Mouse (Mus musculus): ENCODE results near the gene Cideb. TPM values are rescaled to one million over a fixed set of nuclear protein-coding genes. Genes with fewer than 3 reads are reported as not detected.

Cideb gene
- polyA plus RNA-seq, 1 experiment, result 0.05 TPM

- no peaks in the 10 kb centered on the region for H3K79me3 ChIP-seq (ENCODE audit: low read depth)
- no peak overlapping the region for H3K4me3 ChIP-seq (ENCODE audit: insufficient read depth, poor library complexity, severe bottlenecking)
- H3K79me2 ChIP-seq (ENCODE audit: control insufficient read depth, insufficient read depth), result no peaks in the 10 kb centered on the region
- no peak overlapping the region for H3ac ChIP-seq (ENCODE audit: control insufficient read depth, insufficient read length, low read depth)
- H3K27me3 ChIP-seq (ENCODE audit: control insufficient read depth, insufficient read depth, insufficient read length), result no peaks in the 10 kb centered on the region
- no peaks in the 10 kb centered on the region for H3K36me3 ChIP-seq (ENCODE audit: control insufficient read depth, insufficient read depth)
- TF ChIP-seq CTCF (IDR thresholded peaks at IDR 0.05; ENCODE audit: control insufficient read depth, insufficient read depth, insufficient read length) (no peak), MYOD1 (IDR thresholded peaks at IDR 0.05; ENCODE audit: control insufficient read depth, insufficient read length, low read depth) (no peak), MAX (IDR thresholded peaks at IDR 0.05) (no peak), FOSL1 (IDR thresholded peaks at IDR 0.05; ENCODE audit: insufficient read depth, low read length, poor library complexity, severe bottlenecking) (no peak), CEBPB (IDR thresholded peaks at IDR 0.05; ENCODE audit: low read depth) (no peak), USF1 (IDR thresholded peaks at IDR 0.05; ENCODE audit: low read depth) (no peak), MYOG (IDR thresholded peaks at IDR 0.05; ENCODE audit: control insufficient read depth, extremely low read depth, insufficient read length) (no peak)
Measured at GRCm38 (mm10) chr14:55787731-55788130, 29.5 kb upstream of the Cideb start.

GRCm38 (mm10) chr14:55785195-55785594 is 26.9 kb upstream of the Cideb start:
- Histone ChIP-seq H3K4me3 (ENCODE audit: insufficient read depth, poor library complexity, severe bottlenecking) (no peak overlapping the region), H3K79me2 (ENCODE audit: control insufficient read depth, insufficient read depth) (no peaks in the 10 kb centered on the region), H3K27me3 (ENCODE audit: control insufficient read depth, insufficient read depth, insufficient read length) (no peaks in the 10 kb centered on the region), H3K79me3 (ENCODE audit: low read depth) (no peaks in the 10 kb centered on the region), H3K36me3 (ENCODE audit: control insufficient read depth, insufficient read depth) (no peaks in the 10 kb centered on the region), H3ac (ENCODE audit: control insufficient read depth, insufficient read length, low read depth) (no peak overlapping the region)
- TF ChIP-seq MYOD1 (IDR thresholded peaks at IDR 0.05; ENCODE audit: control insufficient read depth, insufficient read length, low read depth), result no peak
- TF ChIP-seq FOSL1 (IDR thresholded peaks at IDR 0.05; ENCODE audit: insufficient read depth, low read length, poor library complexity, severe bottlenecking), result no peak
- no peak for TF ChIP-seq CEBPB (IDR thresholded peaks at IDR 0.05; ENCODE audit: low read depth)
- TF ChIP-seq MAX (IDR thresholded peaks at IDR 0.05), result no peak
- no peak for TF ChIP-seq MYOG (IDR thresholded peaks at IDR 0.05; ENCODE audit: control insufficient read depth, extremely low read depth, insufficient read length)
- TF ChIP-seq USF1 (IDR thresholded peaks at IDR 0.05; ENCODE audit: low read depth), result no peak

GRCm38 (mm10) chr14:55783958-55784235 is 25.6 kb upstream of the Cideb start, which contains the start of gene Adcy4:
TSS of gene Adcy4 (minus strand) at chr14:55784095.
- no peak within 1 kb of the TSS for H3K4me3 ChIP-seq (ENCODE audit: insufficient read depth, poor library complexity, severe bottlenecking)
- no peaks in the 10 kb centered on the region for H3K27me3 ChIP-seq (ENCODE audit: control insufficient read depth, insufficient read depth, insufficient read length)
- no peak for TF ChIP-seq MYOG (IDR thresholded peaks at IDR 0.05; ENCODE audit: control insufficient read depth, extremely low read depth, insufficient read length)
- H3K79me2 ChIP-seq (ENCODE audit: control insufficient read depth, insufficient read depth), result no peaks in the 10 kb centered on the region
- H3K36me3 ChIP-seq (ENCODE audit: control insufficient read depth, insufficient read depth), result no peaks in the 10 kb centered on the region
- H3K79me3 ChIP-seq (ENCODE audit: low read depth), result no peaks in the 10 kb centered on the region
- H3ac ChIP-seq (ENCODE audit: control insufficient read depth, insufficient read length, low read depth), result no peak within 1 kb of the TSS

GRCm38 (mm10) chr14:55783171-55783957 is 25.1 kb upstream of the Cideb start:
- no peaks in the 10 kb centered on the region for H3K79me3 ChIP-seq (ENCODE audit: low read depth)
- H3ac ChIP-seq (ENCODE audit: control insufficient read depth, insufficient read length, low read depth), result no peak overlapping the region
- no peaks in the 10 kb centered on the region for H3K79me2 ChIP-seq (ENCODE audit: control insufficient read depth, insufficient read depth)
- TF ChIP-seq MYOD1 (IDR thresholded peaks at IDR 0.05; ENCODE audit: control insufficient read depth, insufficient read length, low read depth) (no peak), FOSL1 (IDR thresholded peaks at IDR 0.05; ENCODE audit: insufficient read depth, low read length, poor library complexity, severe bottlenecking) (no peak), MAX (IDR thresholded peaks at IDR 0.05) (no peak), MYOG (IDR thresholded peaks at IDR 0.05; ENCODE audit: control insufficient read depth, extremely low read depth, insufficient read length) (no peak), CEBPB (IDR thresholded peaks at IDR 0.05; ENCODE audit: low read depth) (no peak)
- no peaks in the 10 kb centered on the region for H3K36me3 ChIP-seq (ENCODE audit: control insufficient read depth, insufficient read depth)
- H3K27me3 ChIP-seq (ENCODE audit: control insufficient read depth, insufficient read depth, insufficient read length), result no peaks in the 10 kb centered on the region
- no peak overlapping the region for H3K4me3 ChIP-seq (ENCODE audit: insufficient read depth, poor library complexity, severe bottlenecking)

- Histone ChIP-seq H3K27me3 (ENCODE audit: control insufficient read depth, insufficient read depth, insufficient read length) (no peaks in the 10 kb centered on the region), H3K79me3 (ENCODE audit: low read depth) (no peaks in the 10 kb centered on the region), H3ac (ENCODE audit: control insufficient read depth, insufficient read length, low read depth) (no peak overlapping the region), H3K4me3 (ENCODE audit: insufficient read depth, poor library complexity, severe bottlenecking) (no peak overlapping the region), H3K79me2 (ENCODE audit: control insufficient read depth, insufficient read depth) (no peaks in the 10 kb centered on the region), H3K36me3 (ENCODE audit: control insufficient read depth, insufficient read depth) (no peaks in the 10 kb centered on the region)
- TF ChIP-seq CEBPB (IDR thresholded peaks at IDR 0.05; ENCODE audit: low read depth), result no peak
- TF ChIP-seq CTCF (IDR thresholded peaks at IDR 0.05; ENCODE audit: control insufficient read depth, insufficient read depth, insufficient read length), result no peak
- TF ChIP-seq USF1 (IDR thresholded peaks at IDR 0.05; ENCODE audit: low read depth), result no peak
- TF ChIP-seq MAX (IDR thresholded peaks at IDR 0.05), result no peak
- no peak for TF ChIP-seq MYOD1 (IDR thresholded peaks at IDR 0.05; ENCODE audit: control insufficient read depth, insufficient read length, low read depth)
- no peak for TF ChIP-seq MYOG (IDR thresholded peaks at IDR 0.05; ENCODE audit: control insufficient read depth, extremely low read depth, insufficient read length)
- no peak for TF ChIP-seq FOSL1 (IDR thresholded peaks at IDR 0.05; ENCODE audit: insufficient read depth, low read length, poor library complexity, severe bottlenecking)
Measured at GRCm38 (mm10) chr14:55782361-55782960, 24.2 kb upstream of the Cideb start.

DNA sequence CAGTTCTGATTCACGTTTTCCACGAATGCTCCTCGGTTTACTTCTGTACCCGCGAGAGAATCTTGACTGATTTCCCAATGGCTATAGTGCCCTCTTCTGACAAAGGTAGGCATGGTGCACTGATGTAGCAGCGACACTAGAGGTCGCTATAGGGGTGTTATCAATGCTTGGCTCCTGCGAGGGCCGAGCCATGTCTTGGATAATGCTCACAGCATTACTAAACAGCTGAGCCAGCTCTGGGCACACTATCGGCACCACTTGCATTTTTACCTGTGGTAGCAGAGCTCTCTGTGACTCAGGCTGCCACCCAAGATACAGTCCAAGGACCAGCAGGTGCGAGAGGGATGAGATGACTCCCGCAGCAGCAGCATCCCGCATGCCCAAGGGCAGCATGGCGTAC is 23.1 kb upstream of the Cideb start:
- H3K79me2 ChIP-seq (ENCODE audit: control insufficient read depth, insufficient read depth), result no peaks in the 10 kb centered on the region
- TF ChIP-seq MAX (IDR thresholded peaks at IDR 0.05), result no peak
- TF ChIP-seq FOSL1 (IDR thresholded peaks at IDR 0.05; ENCODE audit: insufficient read depth, low read length, poor library complexity, severe bottlenecking), result no peak
- no peak for TF ChIP-seq MYOD1 (IDR thresholded peaks at IDR 0.05; ENCODE audit: control insufficient read depth, insufficient read length, low read depth)
- peak; percentile 18 for TF ChIP-seq CEBPB (IDR thresholded peaks at IDR 0.05; ENCODE audit: low read depth)
- no peak for TF ChIP-seq MYOG (IDR thresholded peaks at IDR 0.05; ENCODE audit: control insufficient read depth, extremely low read depth, insufficient read length)
- TF ChIP-seq USF1 (IDR thresholded peaks at IDR 0.05; ENCODE audit: low read depth), result no peak
- peak; percentile 99 for TF ChIP-seq CTCF (IDR thresholded peaks at IDR 0.05; ENCODE audit: control insufficient read depth, insufficient read depth, insufficient read length)
- H3K79me3 ChIP-seq (ENCODE audit: low read depth), result no peaks in the 10 kb centered on the region
- H3K27me3 ChIP-seq (ENCODE audit: control insufficient read depth, insufficient read depth, insufficient read length), result no peaks in the 10 kb centered on the region
- no peak overlapping the region for H3K4me3 ChIP-seq (ENCODE audit: insufficient read depth, poor library complexity, severe bottlenecking)
- no peaks in the 10 kb centered on the region for H3K36me3 ChIP-seq (ENCODE audit: control insufficient read depth, insufficient read depth)
- no peak overlapping the region for H3ac ChIP-seq (ENCODE audit: control insufficient read depth, insufficient read length, low read depth)
